Mouse (Mus musculus) spleen, postnatal 10 days (tissue): ENCODE results near the gene Wbp2nl.

Source experiments
- DNase-seq, 2 experiments: peaks; one replicate each; pipeline ENCODE4 v3.0.0; 2021 to 2022; ENCODE audit warnings: low spot score in 2 of 2

The Wbp2nl gene

DNA sequence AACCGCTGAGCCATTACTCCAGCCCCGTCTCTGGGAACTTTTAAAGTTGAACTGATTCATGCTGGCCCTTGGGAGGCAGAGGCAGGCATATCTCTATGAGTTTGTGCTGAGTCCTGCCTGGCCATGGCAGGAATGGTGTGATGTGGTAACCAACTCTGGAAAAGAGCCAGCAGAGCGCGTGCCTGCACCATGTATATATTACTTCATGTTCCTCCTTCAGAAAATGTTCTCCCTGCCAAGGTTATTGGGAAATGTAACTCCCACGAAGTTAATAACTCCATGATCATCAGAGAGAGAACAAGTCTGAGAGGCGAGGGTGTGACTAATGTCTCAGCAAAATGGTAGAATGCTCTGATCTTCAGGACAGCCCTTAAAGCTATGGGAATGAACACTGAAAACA is 19.1 kb downstream of the Wbp2nl start:
- DNase-seq: no peak

GRCm38 (mm10) chr15:82319613-82320012 is 20.9 kb downstream of the Wbp2nl start:
- no peak for DNase-seq

DNA sequence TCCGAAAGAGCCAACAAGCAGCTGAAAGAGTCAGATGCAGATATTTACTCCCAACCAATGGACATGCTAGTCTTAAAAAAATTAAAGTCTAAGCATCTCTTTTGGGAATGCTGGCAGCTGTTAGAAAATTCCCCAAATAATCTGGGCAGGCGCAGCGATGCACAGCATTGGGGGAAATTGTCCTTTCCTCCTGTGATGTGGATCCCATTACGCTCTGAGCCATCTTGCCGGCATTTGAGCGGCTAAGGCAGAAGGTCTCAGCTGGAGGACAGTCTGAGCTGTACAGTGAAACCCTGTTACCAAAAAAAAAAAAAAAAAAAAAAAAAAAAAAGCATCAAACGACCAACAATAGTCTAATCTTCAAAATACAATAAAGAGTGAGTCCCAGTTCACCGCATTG is 23.4 kb downstream of the Wbp2nl start:
- DNase-seq: no peak

DNA sequence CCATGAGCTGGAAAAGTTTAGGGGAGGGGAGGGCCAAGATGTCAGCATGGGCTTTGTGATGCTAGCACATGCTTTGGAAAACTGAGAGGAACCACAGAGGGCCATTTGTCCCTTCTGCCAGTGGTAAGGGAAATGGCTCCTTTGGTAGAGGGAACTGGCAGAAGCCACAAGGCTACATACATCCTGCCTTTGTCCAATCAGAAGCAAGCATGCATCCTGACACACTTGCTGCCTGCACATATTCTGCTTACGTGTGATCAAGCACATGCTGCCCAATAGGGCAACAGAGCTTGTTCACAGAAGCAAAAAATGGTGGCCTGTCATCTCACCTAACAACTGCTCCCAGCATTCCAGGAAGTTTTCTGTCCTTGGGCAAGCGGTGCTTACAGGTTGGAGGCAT is 26.6 kb downstream of the Wbp2nl start:
- DNase-seq: no peak

DNA sequence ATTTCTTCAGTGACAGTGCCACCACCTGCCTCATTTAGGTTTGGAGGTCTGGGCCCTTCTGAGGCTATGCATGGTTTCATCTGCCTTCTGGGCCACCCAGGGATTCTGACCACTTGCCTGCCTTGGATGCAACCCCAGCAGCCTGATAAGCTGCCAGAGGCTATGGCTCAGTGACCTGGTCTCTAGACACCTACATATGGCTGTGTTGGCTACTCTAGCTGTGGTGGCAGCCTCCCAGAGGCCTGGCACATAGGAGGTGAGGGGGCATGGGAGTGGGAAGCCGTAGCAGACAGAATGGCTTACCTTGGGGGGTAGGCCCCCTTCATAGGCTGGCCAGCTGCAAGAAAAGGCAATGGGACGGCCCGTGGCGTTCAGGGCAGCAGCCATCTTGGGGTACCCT is 36.4 kb downstream of the Wbp2nl start:
- DNase-seq: no peak

- no peak for DNase-seq
Observed at GRCm38 (mm10) chr15:82336629-82337028, 37.9 kb downstream of the Wbp2nl start.

DNA sequence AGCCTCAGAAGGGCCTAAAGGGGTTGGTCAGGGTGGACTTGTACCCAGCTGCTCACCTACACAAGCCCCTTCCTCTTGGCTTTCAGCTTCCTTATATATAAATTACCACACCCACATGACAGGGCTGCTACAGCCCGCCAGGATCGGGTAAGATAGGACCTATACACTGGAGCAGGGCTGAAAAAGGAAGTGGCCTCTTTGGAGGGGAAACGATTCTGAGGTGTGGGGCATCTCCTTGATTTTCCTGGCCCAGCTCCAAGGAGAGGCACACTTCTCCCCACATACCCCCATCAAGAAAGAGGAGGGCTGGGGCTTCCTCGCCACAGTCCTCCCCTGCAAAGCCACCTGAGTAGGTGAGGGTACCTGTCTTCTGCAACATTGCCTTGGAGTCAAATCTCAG is 39.1 kb downstream of the Wbp2nl start:
- peak; percentile 30 to 37 for DNase-seq

GRCm38 (mm10) chr15:82338593-82339112 is 39.9 kb downstream of the Wbp2nl start, which contains the start of the genes Naga, Pheta2 and Smdt1:
TSS of gene Naga (minus strand) at chr15:82338925.
TSS of gene Pheta2 (plus strand) at chr15:82338942.
TSS of gene Smdt1 (plus strand) at chr15:82338959.
- DNase-seq: peak; percentile 96 to 98

DNA sequence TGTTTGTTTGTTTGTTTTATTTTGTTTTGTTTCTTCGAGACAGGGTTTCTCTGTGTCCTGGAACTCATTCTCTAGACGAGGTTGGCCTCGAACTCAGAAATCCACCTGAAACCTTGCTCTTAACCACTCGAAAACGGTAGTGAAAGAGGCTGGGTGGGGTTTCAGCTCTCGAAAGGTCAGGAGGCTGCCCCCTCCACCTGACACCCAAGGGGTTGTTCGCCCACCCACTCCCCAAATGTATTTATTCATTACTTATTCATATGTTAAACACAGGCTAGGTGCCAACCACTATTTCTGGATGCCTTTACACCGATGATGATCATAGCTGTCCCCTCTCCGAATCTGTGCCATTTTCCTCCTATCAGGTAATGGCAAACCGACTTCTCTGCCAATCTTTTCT is 40.4 kb downstream of the Wbp2nl start:
- DNase-seq: peak in 1 of 2 experiments; percentile 52

DNA sequence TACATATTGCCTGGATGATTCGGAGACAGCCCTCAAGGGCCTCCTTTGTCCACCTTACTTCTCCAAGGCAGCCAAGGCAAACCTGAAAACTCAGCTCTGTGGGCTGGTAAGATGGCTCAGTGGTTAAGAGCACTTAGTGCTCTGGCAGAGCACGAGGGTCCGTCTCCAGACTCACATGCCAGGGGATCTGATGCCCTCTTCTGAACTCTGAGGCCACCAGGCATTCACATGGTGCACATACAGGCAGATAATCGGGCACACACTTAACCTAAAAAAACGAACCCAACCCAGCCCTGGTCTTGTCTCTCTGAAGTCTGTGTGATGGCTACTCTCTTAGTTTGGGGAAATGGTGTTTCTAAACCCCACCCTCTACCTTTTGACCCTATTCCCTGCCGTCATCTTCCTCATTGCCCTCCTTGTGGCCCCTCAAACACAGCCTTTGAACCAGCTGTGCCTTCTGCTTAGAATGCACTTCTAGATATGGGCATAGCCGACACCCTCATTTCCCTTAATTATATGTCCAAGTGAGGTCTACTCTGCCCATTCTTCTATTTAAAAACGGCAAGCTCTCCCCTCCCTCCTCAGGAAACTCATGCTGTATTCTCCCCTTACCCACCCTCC is 41.0 kb downstream of the Wbp2nl start:
- DNase-seq: peak; percentile 36 to 53

DNA sequence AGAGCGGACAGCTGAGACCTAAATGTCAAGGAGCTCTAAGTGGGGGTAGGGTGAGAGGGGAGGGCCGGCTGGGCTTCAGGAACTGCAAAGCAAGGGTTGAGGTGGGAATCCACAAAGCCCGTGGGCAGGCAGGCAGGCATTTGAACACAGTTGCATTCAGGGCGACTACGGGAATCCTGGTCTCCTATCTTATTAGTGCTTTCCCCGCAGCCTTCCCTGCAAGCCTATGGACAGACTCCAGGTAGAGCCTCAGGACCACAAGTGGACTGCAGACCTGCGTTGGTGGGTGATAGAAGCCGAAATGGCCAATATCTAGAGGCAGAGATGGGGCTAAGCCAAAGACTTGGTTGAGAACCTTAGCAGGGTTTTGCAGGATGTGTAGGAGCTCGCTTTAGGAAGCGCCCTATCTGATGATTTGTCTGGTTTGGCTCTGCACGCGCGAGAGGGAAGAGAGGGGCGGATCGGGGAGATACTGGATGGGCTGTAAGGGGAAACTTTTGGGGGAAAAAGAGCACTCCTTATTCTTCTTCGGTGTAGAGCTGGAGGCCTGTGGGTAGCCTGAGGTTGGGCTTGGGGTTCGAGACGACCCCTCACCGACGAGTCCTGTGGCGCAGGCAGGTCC is 41.8 kb downstream of the Wbp2nl start:
- peak; percentile 65 to 70 for DNase-seq

GRCm38 (mm10) chr15:82341036-82341501 is 42.3 kb downstream of the Wbp2nl start:
- DNase-seq: peak; percentile 85 to 86

- DNase-seq: peak; percentile 69 to 80
Observed at GRCm38 (mm10) chr15:82341675-82342542, 43.2 kb downstream of the Wbp2nl start.

DNA sequence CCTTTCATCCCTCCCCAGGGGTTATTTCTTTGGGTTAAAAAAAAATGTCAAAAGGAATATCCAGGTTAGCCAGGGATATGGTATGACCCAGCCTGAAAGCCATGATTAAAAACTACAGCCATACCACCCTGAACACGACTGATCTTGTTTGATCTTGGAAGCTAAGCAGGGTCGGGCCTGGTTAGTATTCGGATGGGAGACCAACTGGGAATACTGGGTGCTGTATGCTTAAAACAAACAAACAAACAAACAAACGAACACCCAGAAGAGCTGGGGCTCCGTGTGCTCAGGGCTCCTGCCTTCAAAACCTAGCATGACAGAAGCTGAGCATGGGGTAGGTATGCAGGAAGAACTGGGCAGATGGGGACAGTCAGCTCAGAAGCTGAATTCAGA is 43.8 kb downstream of the Wbp2nl start:
- peak; percentile 42 to 51 for DNase-seq

DNA sequence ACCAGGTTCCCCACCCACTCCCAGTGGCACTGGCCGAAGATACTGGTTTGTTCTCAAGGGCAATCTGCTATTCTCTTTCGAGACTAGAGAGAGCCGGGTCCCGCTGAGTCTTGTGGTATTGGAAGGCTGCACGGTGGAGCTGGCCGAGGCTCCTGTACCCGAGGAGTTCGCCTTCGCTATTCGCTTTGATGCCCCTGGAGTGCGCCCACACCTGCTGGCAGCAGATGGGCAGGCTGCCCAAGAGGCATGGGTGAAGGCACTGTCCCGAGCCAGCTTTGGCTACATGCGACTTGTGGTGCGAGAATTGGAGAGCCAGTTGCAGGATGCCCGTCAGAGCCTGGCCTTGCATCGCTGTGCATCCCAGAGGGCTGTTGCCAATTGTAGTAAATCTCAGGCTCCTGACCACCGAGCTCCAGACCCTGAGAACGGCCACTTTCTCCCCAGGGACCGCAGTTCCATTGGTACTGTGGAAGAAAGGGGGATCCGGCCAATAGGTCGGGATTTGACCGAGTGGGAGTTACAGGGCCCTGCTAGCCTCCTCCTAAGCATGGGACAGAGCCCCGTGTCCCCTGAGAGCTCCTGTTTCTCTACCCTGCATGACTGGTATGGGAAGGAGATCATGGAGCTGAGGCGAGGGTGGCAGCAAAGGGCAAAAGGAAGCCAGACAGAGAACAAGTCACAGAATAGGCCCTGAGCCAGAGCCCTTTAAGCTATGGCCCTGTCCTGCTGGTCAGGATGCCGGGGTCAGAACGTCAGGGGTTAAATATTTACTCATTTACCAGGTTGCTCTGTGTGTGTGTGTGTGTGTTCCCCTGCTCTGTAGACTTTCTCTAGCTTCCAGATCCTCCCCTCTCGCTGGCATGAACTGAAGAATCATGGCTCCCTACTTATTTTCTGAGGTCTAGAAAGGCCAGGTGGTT is 44.9 kb downstream of the Wbp2nl start:
- peak; percentile 25 to 36 for DNase-seq

DNA sequence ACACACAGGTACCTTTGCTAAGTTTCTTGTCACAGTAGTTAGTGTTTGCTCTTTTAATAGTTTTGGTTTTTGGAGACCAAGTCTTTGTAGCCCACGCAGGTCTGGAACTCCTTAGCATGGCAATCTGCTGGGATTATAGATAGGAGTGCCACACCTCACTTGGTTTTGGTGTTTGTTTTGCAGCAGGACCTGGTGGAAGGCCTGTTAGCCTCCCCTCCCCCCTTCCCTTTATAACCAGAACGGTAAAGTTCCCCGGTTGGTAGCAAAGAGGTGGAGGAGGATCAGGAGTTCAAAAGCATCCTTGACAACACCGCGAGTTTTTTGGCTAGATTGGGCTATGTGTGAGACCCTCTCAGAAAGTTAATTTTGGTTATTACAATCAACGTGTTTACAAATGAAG is 46.2 kb downstream of the Wbp2nl start:
- DNase-seq: no peak

- DNase-seq: peak; percentile 97 to 98
Observed at GRCm38 (mm10) chr15:82345820-82346470, 47.2 kb downstream of the Wbp2nl start.

GRCm38 (mm10) chr15:82346580-82347302 is 48.0 kb downstream of the Wbp2nl start:
- peak in 1 of 2 experiments; percentile 24 for DNase-seq

DNA sequence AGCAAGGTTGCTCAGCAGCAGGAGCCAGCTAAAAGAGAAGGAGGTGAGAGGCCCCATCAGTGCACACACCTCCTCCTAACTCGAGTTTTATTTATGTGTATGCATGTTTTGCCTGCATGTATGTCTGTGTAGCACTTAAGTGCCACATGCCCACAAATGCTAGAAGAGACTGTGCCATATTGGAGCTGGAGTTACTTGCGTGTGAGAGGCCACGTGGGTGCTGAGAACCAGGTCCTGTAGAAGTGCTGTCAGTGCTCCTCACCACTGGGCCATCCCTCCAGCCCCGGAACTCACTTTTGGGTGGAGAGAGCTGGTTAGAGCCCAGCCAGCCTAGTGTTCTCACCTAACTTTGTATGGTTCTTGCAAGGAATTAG is 48.5 kb downstream of the Wbp2nl start:
- no peak for DNase-seq

DNA sequence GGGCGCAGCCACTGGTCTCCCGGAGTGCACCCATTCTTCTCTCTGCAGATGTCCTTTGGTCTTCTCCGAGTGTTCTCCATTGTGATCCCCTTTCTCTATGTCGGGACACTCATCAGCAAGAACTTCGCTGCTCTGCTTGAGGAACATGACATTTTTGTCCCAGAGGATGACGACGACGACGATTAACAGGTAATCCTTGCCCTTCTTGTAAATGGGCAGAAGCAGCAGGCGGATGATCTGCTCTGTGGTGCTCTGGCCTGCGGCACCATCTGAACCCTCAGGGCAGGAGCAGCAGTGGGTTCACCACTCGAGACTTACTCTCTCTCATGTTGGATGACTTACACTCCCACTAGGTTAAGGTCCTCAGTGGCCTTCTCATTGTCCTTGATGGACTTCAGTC is 49.1 kb downstream of the Wbp2nl start:
- DNase-seq: no peak
